Mouse (Mus musculus): ENCODE data around the gene Col25a1.

- TF ChIP-seq CTCF (conservative IDR thresholded peaks at IDR 0.05; ENCODE audit: insufficient read depth, insufficient read length, low read depth, low read length), result 0 out of 2 replicates have a peak, but pooled peaks have one; percentile 16
- no peak for TF ChIP-seq POLR2A (IDR thresholded peaks at IDR 0.05; ENCODE audit: low read depth, low read length)
These were observed 128.4 kb downstream of the Col25a1 start for GRCm38 (mm10) chr3:130259670-130260069.
